Comparison of ENCODE assay signal across 13 mouse cellular contexts in genomic region chr7:34226086-34226485, GRCm38 (mm10). TPM values are rescaled to one million over a fixed set of nuclear protein-coding genes. Genes with fewer than 3 reads are reported as not detected.
DNase-seq lines count a peak whose midpoint lies in the region; ATAC-seq lines count a peak whose summit lies in the region.
"Had no signal": no experiment of that assay in that cellular context is flagged by ENCODE, and none has a peak within 500 bp of the region (broad histone marks: within the 10 kb centered on the region; RNA-seq: fewer than 3 reads in every experiment).

No protein-coding gene starts in this region.

- no peak for ATAC-seq in heart, embryonic 14.5 days (ENCODE audit: insufficient number of reproducible peaks, insufficient read depth, low FRiP score, low read depth)
- no peak for ATAC-seq in hindbrain, embryonic 12.5 days (ENCODE audit: low FRiP score)

- H3K27ac ChIP-seq in heart, embryonic 14.5 days (replicated peaks in 1 of 2; ENCODE audit: control insufficient read depth in 1 of 2, insufficient read depth in 1 of 2, low read depth in 2 of 2, low read length in 2 of 2) = 0 out of 4 replicates have a peak overlapping the region, but pooled peaks of 1 of the 2 experiments have one; percentile 3
- H3K27ac ChIP-seq in hindbrain, embryonic 12.5 days = no peak overlapping the region
- H3K27ac ChIP-seq: hindbrain, embryonic 14.5 days; lung, embryonic 15.5 days; neural tube, embryonic 12.5 days had no signal

- no peaks in the 10 kb centered on the region for H3K27me3 ChIP-seq in heart, embryonic 14.5 days (ENCODE audit: control insufficient read depth, insufficient read depth, low read length)
- no peaks in the 10 kb centered on the region for H3K27me3 ChIP-seq in hindbrain, embryonic 12.5 days
- H3K27me3 ChIP-seq: lung, embryonic 15.5 days; neural tube, embryonic 12.5 days had no signal

- DNase-seq in heart, postnatal 25 days (ENCODE audit: low spot score) = no peak
- peak; percentile 58 for DNase-seq in right cerebral cortex, adult 18-20 months
- no peak for DNase-seq in right cerebral cortex, postnatal 4 days
- peak; percentile 31 for DNase-seq in large intestine, adult 2 months (ENCODE audit: low read depth, low spot score)
- peak; percentile 61 for DNase-seq in telencephalon, adult 2 months (ENCODE audit: low read depth, low spot score)
- DNase-seq in adrenal gland, adult 18-20 months (ENCODE audit: low spot score in 2 of 2) = no peak
- DNase-seq: thymus, postnatal 14 days had no signal

- H3K4me1 ChIP-seq in heart, embryonic 14.5 days (ENCODE audit: control insufficient read depth in 2 of 2, insufficient read depth in 2 of 2, low read length in 2 of 2) = peaks cover 21 to 46% of the 10 kb centered on the region in 2 experiments
- H3K4me1 ChIP-seq in hindbrain, embryonic 12.5 days = peaks cover 24% of the 10 kb centered on the region

- 0 out of 2 replicates have a peak, but pooled peaks cover 3% of the 10 kb centered on the region for H3K9me3 ChIP-seq in heart, embryonic 14.5 days (ENCODE audit: control insufficient read depth, low read length)
- no peaks in the 10 kb centered on the region for H3K9me3 ChIP-seq in hindbrain, embryonic 12.5 days (replicated peaks)
- H3K9me3 ChIP-seq: lung, embryonic 15.5 days; neural tube, embryonic 12.5 days had no signal

- peak overlapping the region in 1 of 2 experiments; percentile 21; a peak in 2 of 4 replicates for H3K4me3 ChIP-seq in heart, embryonic 14.5 days (ENCODE audit: control insufficient read depth in 1 of 2, insufficient read depth in 1 of 2, low read depth in 1 of 2, low read length in 2 of 2)
- no peak overlapping the region for H3K4me3 ChIP-seq in hindbrain, embryonic 12.5 days
- H3K4me3 ChIP-seq: lung, embryonic 15.5 days; neural tube, embryonic 12.5 days had no signal

- intact Hi-C loops in heart, postnatal 25 days (cut with DNase I) = no loop called here

- 25% methylated on average over 8 of the region's 8 CpGs for WGBS in heart, embryonic 14.5 days
- WGBS in large intestine, adult 2 months = 27% methylated on average over 8 of the region's 8 CpGs
- 96% methylated on average over 8 of the region's 8 CpGs for WGBS in hindbrain, embryonic 12.5 days

- H3K9ac ChIP-seq in heart, embryonic 14.5 days (ENCODE audit: low read length) = peak overlapping the region; percentile 60
- no peak overlapping the region for H3K9ac ChIP-seq in hindbrain, embryonic 12.5 days
- H3K9ac ChIP-seq: hindbrain, embryonic 14.5 days; lung, embryonic 15.5 days; neural tube, embryonic 12.5 days had no signal

- H3K4me2 ChIP-seq in heart, embryonic 14.5 days (ENCODE audit: low read length) = peak overlapping the region; percentile 87
- H3K4me2 ChIP-seq in hindbrain, embryonic 12.5 days (replicated peaks) = no peak overlapping the region
- H3K4me2 ChIP-seq: hindbrain, embryonic 14.5 days; lung, embryonic 15.5 days; neural tube, embryonic 12.5 days had no signal

- peaks cover 77% of the 10 kb centered on the region for H3K36me3 ChIP-seq in heart, embryonic 14.5 days (ENCODE audit: control insufficient read depth, insufficient read depth, low read length)
- peaks cover 56% of the 10 kb centered on the region for H3K36me3 ChIP-seq in hindbrain, embryonic 12.5 days

RNA-seq across cellular contexts. Expression of gene Gpi1, which starts 4.0 kb away (rescaled TPM):
- 834 and 845 TPM in 2 replicates for polyA plus RNA-seq in heart, embryonic 14.5 days (2014; fragmentation: Nextera tagmentation; extraction: Ambion mirVana)
- total RNA-seq in heart, postnatal 25 days (2021) = 100 to 1,000 TPM; 547 to 566 TPM
- polyA plus RNA-seq in large intestine, adult 2 months (2012; rRNA removed) = 315 and 366 TPM in 2 replicates
- 100 to 1,000 TPM; 397 to 651 TPM for total RNA-seq in adrenal gland, adult 18-20 months (2021)
- 239 and 241 TPM in 2 replicates for polyA plus RNA-seq in hindbrain, embryonic 12.5 days (2016; fragmentation: Nextera tagmentation; extraction: Ambion mirVana)

RNA-seq across cellular contexts. Expression of gene Gm6096, which starts 24.8 kb away (rescaled TPM):
- 0.62 TPM in 1 of 2 replicates, not detected in the other for polyA plus RNA-seq in heart, embryonic 14.5 days (2014; fragmentation: Nextera tagmentation; extraction: Ambion mirVana)
- total RNA-seq in heart, postnatal 25 days (2021) = not detected
- not detected in 2 replicates for polyA plus RNA-seq in large intestine, adult 2 months (2012; rRNA removed)
- total RNA-seq in adrenal gland, adult 18-20 months (2021) = not detected
- polyA plus RNA-seq in hindbrain, embryonic 12.5 days (2016; fragmentation: Nextera tagmentation; extraction: Ambion mirVana) = not detected in 2 replicates
- polyA plus RNA-seq: embryonic facial prominence, embryonic 14.5 days; neural tube, embryonic 12.5 days had no signal

RNA-seq across cellular contexts. Expression of gene Pdcd2l, which starts 29.6 kb away (rescaled TPM):
- 52.3 and 54.3 TPM in 2 replicates for polyA plus RNA-seq in heart, embryonic 14.5 days (2014; fragmentation: Nextera tagmentation; extraction: Ambion mirVana)
- total RNA-seq in heart, postnatal 25 days (2021) = 10 to 100 TPM; 17.0 to 19.7 TPM
- polyA plus RNA-seq in large intestine, adult 2 months (2012; rRNA removed) = 17.8 and 20.1 TPM in 2 replicates
- total RNA-seq in adrenal gland, adult 18-20 months (2021) = 10 to 100 TPM; 17.5 to 19.1 TPM
- 63.4 and 68.1 TPM in 2 replicates for polyA plus RNA-seq in hindbrain, embryonic 12.5 days (2016; fragmentation: Nextera tagmentation; extraction: Ambion mirVana)

RNA-seq across cellular contexts. Expression of gene Uba2, which starts 56.7 kb away (rescaled TPM):
- 92.0 and 94.6 TPM in 2 replicates for polyA plus RNA-seq in heart, embryonic 14.5 days (2014; fragmentation: Nextera tagmentation; extraction: Ambion mirVana)
- total RNA-seq in heart, postnatal 25 days (2021) = 10 to 100 TPM; 29.4 to 31.4 TPM
- polyA plus RNA-seq in large intestine, adult 2 months (2012; rRNA removed) = 29.6 and 38.2 TPM in 2 replicates
- total RNA-seq in adrenal gland, adult 18-20 months (2021) = 10 to 100 TPM; 58.7 to 62.7 TPM
- 220 and 226 TPM in 2 replicates for polyA plus RNA-seq in hindbrain, embryonic 12.5 days (2016; fragmentation: Nextera tagmentation; extraction: Ambion mirVana)

Comparison
In these comparisons a context has a peak if more than half of its experiments do, and no peak if none do; other contexts are left out.
1. DNase-seq: peak in right cerebral cortex, adult 18-20 months (single experiment), large intestine, adult 2 months (single experiment) and telencephalon, adult 2 months (single experiment); none in heart, postnatal 25 days (single experiment), right cerebral cortex, postnatal 4 days (single experiment) and adrenal gland, adult 18-20 months (0 of 2).